Mouse (Mus musculus): Measurements from ENCODE around the gene Ebi3.

Ebi3 gene

DNA sequence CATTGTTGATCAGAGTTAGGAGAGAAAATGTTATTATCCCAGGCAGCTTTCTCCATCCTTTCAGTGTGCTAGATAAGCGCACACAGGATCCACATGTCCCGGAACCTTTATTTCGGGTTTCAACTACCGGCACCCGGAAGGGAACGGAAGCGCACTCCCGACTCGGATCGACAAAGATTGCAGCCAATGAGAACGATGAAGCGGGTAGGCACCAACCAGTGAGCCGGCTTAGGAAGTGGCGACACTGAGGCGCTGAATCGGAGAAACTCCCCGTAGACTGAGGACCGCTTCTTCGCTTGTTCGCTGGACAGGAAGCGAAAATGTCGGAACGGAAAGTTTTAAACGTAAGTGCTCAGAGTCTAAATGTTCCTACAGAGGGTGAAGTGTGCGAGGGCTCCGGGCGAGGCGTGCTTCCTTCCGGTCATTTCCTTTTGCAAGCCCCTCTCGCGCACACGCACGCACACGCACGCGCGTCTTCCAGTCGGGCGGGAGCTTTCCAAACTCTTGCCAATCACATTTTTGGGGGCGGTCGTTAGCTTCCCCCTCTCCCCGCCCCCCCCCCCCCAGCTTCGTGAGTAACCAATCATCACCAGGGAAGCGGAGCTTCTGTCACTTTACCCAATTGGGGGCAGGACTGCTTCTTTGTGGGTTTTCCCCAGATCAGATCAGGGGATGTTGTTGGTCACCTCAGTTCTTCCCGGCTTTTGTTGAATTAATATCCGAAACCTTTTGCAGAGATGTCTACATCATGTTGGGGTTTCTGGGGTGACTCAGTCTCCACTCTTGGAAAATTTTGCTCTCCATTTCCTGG lies 6.7 kb downstream of the Ebi3 start, which contains the start of gene Yju2:
Gene Yju2, plus strand, starts transcription at position 182 of the 811 bp plus-strand sequence.
- peak; percentile 98 for DNase-seq (ENCODE audit: low read depth)

DNA sequence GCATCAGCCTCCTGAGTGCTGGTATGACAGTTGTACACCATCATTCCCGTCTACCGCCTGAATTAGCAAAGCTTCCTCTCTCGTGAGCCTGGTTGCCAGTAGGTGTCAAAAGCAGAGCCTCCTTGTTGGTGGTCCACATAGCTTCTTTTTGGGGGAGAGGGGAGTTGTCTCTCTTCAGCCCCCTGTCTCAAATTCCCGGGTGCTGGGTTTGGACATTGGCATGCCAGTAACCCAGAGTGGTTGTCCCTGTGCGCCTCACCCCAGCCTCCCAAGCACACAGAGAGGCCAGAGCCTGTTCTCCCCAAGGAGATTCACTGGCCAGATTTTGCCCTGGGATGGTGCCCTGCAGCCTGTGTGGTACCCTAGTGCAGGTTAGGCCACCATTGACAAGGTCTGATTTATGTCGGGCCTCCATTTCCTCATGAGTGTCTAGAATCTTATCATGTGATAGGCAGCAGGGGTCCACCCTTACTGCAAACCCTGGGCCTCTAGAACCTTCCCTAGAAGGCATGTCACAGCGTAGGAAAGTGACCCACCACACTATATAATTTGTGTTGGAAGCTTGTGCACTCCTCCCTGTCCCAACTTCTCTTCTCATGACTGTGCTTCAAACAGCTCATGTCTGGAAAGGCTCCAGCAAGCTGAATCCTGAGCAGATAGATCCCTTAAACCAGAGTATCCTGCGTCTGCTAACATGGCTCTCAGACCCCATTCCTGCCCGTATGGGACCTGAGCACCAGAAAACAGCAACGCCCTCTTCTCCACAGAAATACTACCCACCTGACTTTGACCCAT lies 7.7 kb downstream of the Ebi3 start:
- DNase-seq (ENCODE audit: low read depth): no peak

GRCm38 (mm10) chr17:55960791-55961190 lies 8.4 kb downstream of the Ebi3 start:
- no peak for DNase-seq (ENCODE audit: low read depth)

- no peak for DNase-seq (ENCODE audit: low read depth)
Observed at GRCm38 (mm10) chr17:55961631-55962030, 9.2 kb downstream of the Ebi3 start.

GRCm38 (mm10) chr17:55963171-55963570 lies 10.7 kb downstream of the Ebi3 start:
- no peak for DNase-seq (ENCODE audit: low read depth)

- DNase-seq (ENCODE audit: low read depth): no peak
Observed at GRCm38 (mm10) chr17:55964496-55964895, 12.1 kb downstream of the Ebi3 start.

GRCm38 (mm10) chr17:55964996-55965395 lies 12.6 kb downstream of the Ebi3 start:
- no peak for DNase-seq (ENCODE audit: low read depth)

DNA sequence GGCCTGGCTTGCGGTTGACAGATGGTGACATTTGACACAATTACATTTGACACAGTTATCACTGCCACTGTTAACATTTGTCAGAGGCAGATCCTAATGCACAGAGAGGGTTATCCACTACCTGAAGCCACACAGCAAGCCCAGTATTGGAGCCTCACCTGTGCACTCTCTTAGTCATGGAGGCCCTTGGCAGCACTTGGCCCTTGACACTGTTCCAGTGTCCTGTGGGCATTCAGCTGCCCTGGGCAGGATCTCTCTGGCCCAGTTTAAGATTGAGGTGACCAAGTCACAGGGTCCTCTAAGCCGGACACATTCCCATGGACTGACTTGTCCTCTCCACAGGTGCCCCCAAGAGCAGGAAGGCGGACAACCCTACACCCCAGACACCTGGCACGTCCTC lies 14.7 kb downstream of the Ebi3 start:
- DNase-seq (ENCODE audit: low read depth): no peak

DNA sequence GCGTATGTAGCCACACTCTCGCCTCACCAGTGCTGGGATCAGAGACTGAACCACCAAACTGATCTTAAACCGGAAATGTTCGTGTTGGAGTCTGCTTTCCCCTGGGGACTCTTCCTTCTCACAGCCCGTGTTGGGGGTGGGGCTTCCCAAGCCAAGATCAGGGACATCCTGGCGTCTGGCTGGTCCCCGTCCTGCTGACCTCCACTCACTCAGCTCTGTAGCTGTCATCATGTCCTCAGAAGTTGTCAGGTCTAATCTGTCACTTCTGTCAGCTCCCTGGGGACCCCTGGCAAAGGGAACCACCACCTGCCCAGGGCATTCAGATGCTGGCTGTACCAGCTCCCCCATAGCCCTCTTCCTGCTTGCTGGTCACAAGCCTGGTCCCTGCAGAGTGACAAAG lies 15.8 kb downstream of the Ebi3 start:
- DNase-seq (ENCODE audit: low read depth): no peak

DNA sequence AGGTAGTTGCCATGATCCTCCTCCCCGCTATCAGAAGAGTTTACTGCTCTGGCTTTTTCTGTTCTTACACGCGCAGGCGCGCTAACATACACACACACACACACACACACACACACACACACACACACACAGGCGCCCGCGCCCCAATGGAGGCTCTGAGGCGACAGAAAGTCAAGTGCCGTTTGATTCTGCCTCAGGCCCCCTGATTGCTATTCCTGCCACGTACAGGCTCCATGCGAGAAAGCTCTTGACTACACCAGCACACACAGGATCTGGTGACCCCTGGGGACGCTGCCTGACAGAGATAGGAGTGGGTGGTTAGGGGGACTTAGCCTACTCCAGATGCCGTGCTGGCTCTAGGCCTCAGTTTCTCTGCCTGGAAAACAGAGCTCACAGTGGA lies 17.1 kb downstream of the Ebi3 start:
- no peak for DNase-seq (ENCODE audit: low read depth)

DNA sequence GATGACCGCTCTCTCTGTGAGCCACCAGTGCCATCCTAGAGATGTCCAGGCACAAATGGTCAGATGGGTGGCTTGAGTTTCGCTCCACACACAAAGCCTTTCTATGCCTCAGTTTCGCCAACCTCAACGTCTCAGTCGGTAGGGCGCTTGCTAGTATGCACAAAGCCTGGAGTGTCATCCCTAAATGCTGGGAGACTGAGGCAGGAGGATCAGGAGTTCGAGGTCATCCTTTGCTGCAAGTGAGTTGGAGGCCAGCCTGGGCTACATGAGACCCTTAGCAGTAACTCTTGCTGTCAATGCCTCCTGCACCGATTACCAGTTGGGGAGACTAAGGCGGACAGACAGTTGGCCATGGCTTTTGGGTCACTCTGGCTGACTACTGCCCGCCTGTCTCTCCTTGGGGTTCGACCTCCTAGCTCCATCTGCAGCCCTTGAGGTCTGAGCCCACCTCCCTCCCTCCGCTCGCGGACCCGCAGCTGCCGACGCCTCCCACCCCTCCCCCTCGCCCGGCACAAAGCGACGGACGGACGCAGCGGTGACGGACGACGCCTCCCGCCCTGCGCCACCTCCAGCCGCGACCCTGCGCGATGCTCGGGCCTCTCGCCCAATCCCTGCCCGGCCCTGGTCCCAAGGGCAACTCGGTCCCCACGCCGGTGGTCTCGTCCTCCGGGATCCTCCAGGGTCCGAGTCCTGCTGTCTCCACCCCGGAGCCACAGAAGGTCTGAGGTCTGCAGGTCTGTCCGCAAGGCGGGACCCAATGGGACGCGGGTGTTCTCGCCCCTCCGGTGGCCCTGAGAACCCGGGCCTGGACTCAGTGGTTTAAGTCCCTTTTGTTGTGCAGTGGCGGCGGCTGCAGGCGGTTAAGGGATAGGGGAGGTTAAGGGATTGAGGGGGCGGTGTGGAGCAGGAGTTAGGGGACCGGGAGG lies 17.8 kb downstream of the Ebi3 start, which contains the start of gene Shd:
Gene Shd, plus strand, starts transcription at position 502 of the 926 bp plus-strand sequence.
- no peak for DNase-seq (ENCODE audit: low read depth)

- DNase-seq (ENCODE audit: low read depth): no peak
Observed at GRCm38 (mm10) chr17:55971453-55971852, 19.0 kb downstream of the Ebi3 start.

GRCm38 (mm10) chr17:55976255-55976862 lies 23.9 kb downstream of the Ebi3 start:
- no peak for DNase-seq (ENCODE audit: low read depth)

DNA sequence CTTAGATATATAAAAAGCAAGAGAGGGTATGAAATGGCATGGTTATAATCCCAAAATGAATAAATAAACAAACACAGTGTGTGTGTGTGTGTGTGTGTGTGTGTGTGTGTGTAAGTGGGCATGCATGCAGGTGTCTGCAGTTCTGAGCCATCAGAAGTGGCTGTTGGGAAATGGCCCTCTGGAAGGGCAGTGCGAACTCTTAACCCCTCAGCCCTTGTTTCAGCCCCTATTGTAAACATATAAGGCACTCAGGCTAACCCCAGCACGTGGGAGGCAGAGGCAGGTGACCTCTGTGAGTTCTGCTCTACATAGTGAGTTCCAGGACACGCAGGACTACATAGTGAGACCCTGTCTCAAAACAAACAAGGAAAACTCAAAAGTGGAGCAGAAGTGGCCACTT lies 24.9 kb downstream of the Ebi3 start:
- no peak for DNase-seq (ENCODE audit: low read depth)

DNA sequence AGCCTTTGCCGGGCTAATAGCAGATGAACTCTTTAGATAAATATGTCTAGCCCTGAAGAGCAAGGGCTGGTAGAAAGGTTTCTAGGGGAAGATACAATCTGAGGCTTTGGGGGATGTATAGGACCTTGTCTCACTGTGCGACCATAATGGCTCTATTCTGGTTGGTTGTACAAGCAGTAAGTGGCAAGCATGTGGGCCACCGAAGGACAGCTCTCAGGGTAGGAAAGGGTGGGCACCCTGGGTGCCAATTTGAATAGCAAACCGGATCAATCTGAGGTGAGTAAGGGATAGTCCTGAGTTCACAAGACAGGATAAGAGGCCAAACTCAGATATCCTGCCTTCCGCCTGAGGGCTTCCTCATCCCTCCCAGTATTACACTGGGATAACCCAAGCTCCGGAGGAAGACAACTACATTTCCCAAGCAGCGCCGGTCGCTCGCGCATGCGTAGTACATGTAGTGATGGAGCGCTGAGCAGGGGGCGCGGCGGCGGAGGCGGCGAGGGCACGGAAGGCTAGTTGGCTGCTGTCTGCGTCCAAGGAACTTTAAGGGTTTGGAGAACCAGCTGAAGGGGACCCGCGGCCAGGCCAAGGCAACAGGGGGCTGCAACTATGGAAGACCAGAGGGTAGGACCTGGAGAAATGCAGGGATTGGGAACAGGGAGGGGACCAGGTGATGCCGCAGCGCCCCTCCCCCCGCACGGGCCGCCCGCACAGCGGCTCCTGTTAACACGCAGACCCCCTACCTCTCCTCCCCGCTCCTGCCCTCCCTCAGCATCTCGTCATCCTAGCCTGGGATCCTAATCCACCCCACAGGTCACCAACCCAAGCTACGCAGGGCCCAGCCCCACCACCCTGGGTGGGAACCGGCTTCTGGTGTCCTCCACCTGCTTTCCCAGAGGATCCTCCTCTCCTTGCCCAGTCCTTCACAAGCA lies 33.9 kb downstream of the Ebi3 start, which contains the start of gene Fsd1:
Gene Fsd1, plus strand, starts transcription at position 480 of the 932 bp plus-strand sequence.
- no peak for DNase-seq (ENCODE audit: low read depth)

GRCm38 (mm10) chr17:55990278-55990898 lies 37.9 kb downstream of the Ebi3 start:
- no peak for DNase-seq (ENCODE audit: low read depth)

DNA sequence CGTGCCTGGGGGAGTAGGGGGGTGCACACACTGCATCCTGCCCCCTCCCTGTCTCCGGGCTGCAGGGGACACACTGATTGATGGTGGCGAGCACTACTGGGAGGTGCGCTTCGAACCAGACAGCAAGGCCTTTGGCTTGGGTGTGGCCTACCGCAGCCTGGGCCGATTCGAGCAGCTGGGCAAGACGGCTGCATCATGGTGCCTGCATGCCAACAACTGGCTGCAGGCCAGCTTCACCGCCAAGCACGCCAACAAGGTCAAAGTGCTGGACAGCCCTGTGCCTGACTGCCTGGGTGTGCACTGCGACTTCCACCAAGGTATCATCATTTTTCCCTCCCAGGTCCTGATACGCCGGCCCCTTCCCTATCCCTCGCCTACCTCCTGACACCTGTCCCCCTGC lies 43.6 kb downstream of the Ebi3 start:
- no peak for DNase-seq (ENCODE audit: low read depth)

- DNase-seq (ENCODE audit: low read depth): no peak
Observed at GRCm38 (mm10) chr17:55999794-56000499, 47.5 kb downstream of the Ebi3 start.

DNA sequence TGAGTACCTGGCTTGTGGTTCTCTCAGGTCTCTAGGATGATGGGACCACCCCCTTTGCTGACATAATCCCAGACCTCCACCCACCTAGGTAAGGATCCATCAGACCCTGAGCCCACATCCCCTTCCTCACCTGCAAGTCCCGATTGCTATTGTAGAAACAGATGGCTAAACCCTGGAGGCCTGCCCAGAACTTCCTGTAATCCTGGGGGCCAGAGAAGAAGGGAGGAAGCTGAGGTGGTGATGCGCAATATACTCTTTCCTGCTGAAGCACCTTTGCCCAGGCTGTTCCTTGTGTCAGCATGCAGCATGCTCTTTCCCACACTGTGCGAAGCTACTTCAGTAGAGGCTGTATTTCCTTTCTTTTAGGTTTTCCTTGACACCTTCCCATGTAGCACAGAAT lies 50.6 kb downstream of the Ebi3 start:
- DNase-seq (ENCODE audit: low read depth): no peak

Measured in c-Kit-positive CD71-positive TER-119-negative erythroid progenitor cells, embryonic 14.5 days (primary cell).